Mouse (Mus musculus) liver, embryonic 12.5 days (tissue): ENCODE data around the gene Atp2b4. TPM values are rescaled to one million over a fixed set of nuclear protein-coding genes. Genes with fewer than 3 reads are reported as not detected.
"Not testable (repeated sequence)": the region's sequence is repeated elsewhere in the genome, so short reads cannot be mapped to it uniquely, and the experiment has no call there.

Experiments
- ATAC-seq: fragments of 200-750 bp; cut with Nextera tagmentation; 2 replicates; pipeline ENCODE4 v1.8.0; 2017; ENCODE audit warnings: moderate number of reproducible peaks, mild to moderate bottlenecking, moderate library complexity
- H3K27ac ChIP-seq: fragments of 300-500 bp; sonication (generic); 2 replicates; pipeline ENCODE4 v1.5.1; 2016; ENCODE audit warnings: mild to moderate bottlenecking
- H3K27me3 ChIP-seq: fragments of 300-500 bp; sonication (generic); replicated peaks from 2 replicates; pipeline ENCODE4 v1.6.1; 2016; ENCODE audit warnings: mild to moderate bottlenecking, moderate library complexity
- H3K36me3 ChIP-seq: fragments of 300-500 bp; sonication (generic); 2 replicates; pipeline ENCODE4 v1.6.1; 2016; ENCODE audit warnings: mild to moderate bottlenecking, moderate library complexity
- H3K4me1 ChIP-seq: fragments of 300-500 bp; sonication (generic); 2 replicates; pipeline ENCODE4 v1.6.1; 2016
- H3K4me2 ChIP-seq: fragments of 300-500 bp; sonication (generic); 2 replicates; pipeline ENCODE4 v1.6.1; 2016; ENCODE audit warnings: mild to moderate bottlenecking, moderate library complexity
- H3K4me3 ChIP-seq: fragments of 300-500 bp; sonication (generic); 2 replicates; pipeline ENCODE4 v1.5.1; 2016; ENCODE audit warnings: mild to moderate bottlenecking, moderate library complexity
- H3K9ac ChIP-seq: fragments of 300-500 bp; sonication (generic); 2 replicates; pipeline ENCODE4 v1.6.1; 2016; ENCODE audit warnings: mild to moderate bottlenecking, moderate library complexity
- H3K9me3 ChIP-seq: fragments of 300-500 bp; sonication (generic); replicated peaks from 2 replicates; pipeline ENCODE4 v1.6.1; 2016; ENCODE audit warnings: mild to moderate bottlenecking, moderate library complexity
- WGBS: fragments of 180-500 bp; shearing (Covaris S2); methylation state at CpG from one replicate; pipeline ENCODE4 v1.1.7; 2016; ENCODE audit not compliant: insufficient replicate concordance; 5-methylcytosine and 5-hydroxymethylcytosine counted together
- polyA plus RNA-seq: library from polyadenylated mRNA; unstranded; fragments of >200 nt; fragmentation: Nextera tagmentation; extraction: Ambion mirVana; gene quantifications from 2 replicates; pipeline ENCODE4 v1.2.1, GENCODE M21; 2016

The Atp2b4 gene
- polyA plus RNA-seq, 1 experiment from 2014 or later: 34.1 TPM

DNA sequence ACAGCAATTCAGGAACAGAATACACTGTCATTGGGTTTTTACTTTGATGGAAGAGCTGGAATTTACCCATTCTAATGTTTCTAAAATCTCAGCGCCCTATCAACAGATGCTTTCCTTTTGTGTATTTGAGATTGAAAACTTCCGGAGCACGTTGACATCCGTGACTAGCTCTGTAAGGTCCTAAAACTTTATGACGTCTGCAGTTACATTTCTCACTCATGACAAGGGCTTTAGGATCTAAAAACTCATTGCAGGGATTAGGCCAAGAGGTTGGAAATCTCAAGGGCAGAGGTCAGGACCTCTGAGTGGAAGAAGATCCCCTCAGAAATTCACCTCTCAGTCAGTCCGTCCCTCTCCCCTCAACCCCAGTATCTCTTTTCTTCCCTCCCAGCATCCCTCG is 112.5 kb downstream of the Atp2b4 start:
- H3K9me3 ChIP-seq: no peaks in the 10 kb centered on the region
- no peak for ATAC-seq
- no peak overlapping the region for H3K4me2 ChIP-seq
- no peak overlapping the region for H3K27ac ChIP-seq
- 0 out of 2 replicates have a peak, but pooled peaks cover 1% of the 10 kb centered on the region for H3K27me3 ChIP-seq
- no peaks in the 10 kb centered on the region for H3K36me3 ChIP-seq
- H3K4me1 ChIP-seq: no peaks in the 10 kb centered on the region
- 69% methylated on average over 7 of the region's 7 CpGs for WGBS
- no peak overlapping the region for H3K4me3 ChIP-seq
- H3K9ac ChIP-seq: no peak overlapping the region

DNA sequence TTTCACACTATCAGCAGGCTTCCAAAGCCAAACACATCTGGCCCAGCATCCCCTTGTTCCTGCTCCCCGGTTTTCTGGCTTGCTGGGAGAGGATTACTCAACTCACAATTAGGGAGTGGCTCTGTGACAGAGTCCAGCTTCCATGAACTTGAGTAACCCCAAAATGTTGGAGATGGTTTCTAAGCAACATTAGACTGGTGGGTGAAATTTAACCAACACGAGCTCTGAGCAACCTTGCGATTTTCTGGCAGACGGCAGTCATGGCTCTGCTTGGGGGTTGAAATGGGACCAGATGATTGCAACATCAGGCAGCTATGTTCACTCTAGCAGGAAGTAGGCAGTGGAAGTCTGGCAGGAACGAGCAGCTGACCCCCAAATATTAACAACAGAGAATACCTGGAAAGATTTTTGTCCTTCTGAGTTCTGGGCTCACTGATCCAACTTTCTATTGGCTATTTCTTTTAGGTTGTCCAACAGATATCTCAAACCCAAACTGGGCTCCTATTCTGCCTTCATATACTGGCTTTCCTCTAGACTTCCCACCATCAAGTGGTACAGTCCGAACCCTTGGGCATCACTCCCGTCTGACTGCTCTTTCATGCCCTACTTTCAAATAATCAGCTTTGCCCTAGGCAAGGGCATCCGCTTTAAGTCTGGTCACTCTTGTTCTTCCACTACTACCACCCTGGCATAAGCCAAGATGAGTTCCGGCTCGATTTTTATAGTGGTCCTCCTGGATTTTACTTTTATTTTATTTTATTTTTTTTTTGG is 114.9 kb downstream of the Atp2b4 start:
- peak overlapping the region; percentile 23; the same call in 1 of the 2 replicates for H3K27ac ChIP-seq
- 60% methylated on average over 10 of the region's 10 CpGs for WGBS

DNA sequence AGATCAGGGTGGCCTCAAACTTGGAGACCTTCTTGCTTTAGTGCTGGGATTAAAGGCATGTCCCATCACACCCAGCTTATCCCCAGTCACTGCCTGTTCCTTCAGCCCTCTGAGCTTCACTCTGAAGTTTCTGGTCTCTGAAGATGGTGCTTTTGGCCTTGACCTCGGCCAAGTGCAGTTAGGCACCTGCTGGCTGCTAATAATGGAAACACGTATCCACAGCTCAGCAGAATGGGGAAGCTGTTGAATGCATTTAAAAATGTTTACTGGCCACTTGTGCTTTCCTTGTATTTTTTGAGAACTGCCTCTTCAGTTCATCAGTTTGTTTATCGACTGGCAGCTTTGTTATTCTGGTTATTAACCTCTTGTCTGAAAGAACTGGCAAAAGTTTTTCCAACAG is 129.0 kb downstream of the Atp2b4 start:
- Histone ChIP-seq H3K27ac (no peak overlapping the region), H3K4me1 (peaks cover 9% of the 10 kb centered on the region; the same call in 1 of the 2 replicates), H3K4me2 (no peak overlapping the region), H3K4me3 (no peak overlapping the region), H3K9me3 (no peaks in the 10 kb centered on the region), H3K36me3 (no peaks in the 10 kb centered on the region), H3K9ac (no peak overlapping the region), H3K27me3 (no peaks in the 10 kb centered on the region)
- no peak for ATAC-seq
- WGBS: 50% methylated on average over 3 of the region's 3 CpGs

More for the DNA sequence above, 114.9 kb downstream of the Atp2b4 start:
- no peak overlapping the region for H3K4me3 ChIP-seq
- no peak overlapping the region for H3K4me2 ChIP-seq
- ATAC-seq: peak; percentile 77
- H3K9me3 ChIP-seq: no peaks in the 10 kb centered on the region
- H3K9ac ChIP-seq: no peak overlapping the region
- H3K4me1 ChIP-seq: no peaks in the 10 kb centered on the region
- H3K27me3 ChIP-seq: 0 out of 2 replicates have a peak, but pooled peaks cover 4% of the 10 kb centered on the region
- no peaks in the 10 kb centered on the region for H3K36me3 ChIP-seq

DNA sequence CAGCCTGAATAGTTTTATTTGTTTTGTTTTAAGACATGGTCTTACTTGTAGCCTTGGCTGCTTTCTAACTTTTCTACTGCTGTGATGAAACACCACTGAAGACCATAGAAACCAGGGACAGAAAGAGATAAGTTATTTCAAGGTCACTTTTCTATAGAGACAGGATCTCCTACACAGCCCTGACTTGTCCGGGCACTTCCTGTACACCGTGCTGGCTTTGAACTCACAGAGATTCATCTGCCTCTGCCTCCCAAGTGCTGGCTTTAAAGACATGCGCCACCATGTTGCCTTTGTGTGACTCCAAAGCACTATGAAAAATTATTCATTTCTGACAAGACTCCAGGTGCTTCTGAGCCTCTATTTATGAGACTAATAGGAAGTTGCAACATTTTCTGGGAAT is 129.6 kb downstream of the Atp2b4 start:
- Histone ChIP-seq H3K27me3 (no peaks in the 10 kb centered on the region), H3K36me3 (no peaks in the 10 kb centered on the region), H3K9me3 (no peaks in the 10 kb centered on the region), H3K4me1 (peaks cover 9% of the 10 kb centered on the region; the same call in 1 of the 2 replicates), H3K27ac (no peak overlapping the region), H3K9ac (no peak overlapping the region), H3K4me3 (no peak overlapping the region), H3K4me2 (no peak overlapping the region)
- 52% methylated on average over 3 of the region's 3 CpGs for WGBS
- ATAC-seq: no peak

DNA sequence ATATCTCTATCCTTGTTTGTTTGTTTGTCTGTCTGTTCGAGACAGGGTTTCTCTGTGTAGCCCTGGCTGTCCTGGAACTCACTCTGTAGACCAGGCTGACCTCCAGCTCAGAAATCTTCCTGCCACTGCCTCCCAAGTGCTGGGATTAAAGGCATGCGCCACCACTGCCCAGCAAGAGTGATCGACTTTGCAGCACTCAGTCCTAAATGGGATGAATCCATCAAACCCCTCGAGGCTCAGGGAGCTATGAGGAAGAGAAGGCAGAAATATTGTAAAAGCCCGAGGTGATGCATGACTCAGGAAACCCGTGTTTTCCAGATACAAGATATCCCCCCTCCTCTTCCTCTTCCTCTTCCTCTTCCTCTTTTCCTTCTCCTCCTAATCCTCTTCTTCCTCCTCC is 130.1 kb downstream of the Atp2b4 start:
- 40% methylated on average over 6 of the region's 6 CpGs for WGBS
- Histone ChIP-seq H3K4me2 (no peak overlapping the region), H3K27me3 (no peaks in the 10 kb centered on the region), H3K4me3 (no peak overlapping the region), H3K4me1 (peaks cover 9% of the 10 kb centered on the region; the same call in 1 of the 2 replicates), H3K27ac (no peak overlapping the region), H3K9ac (no peak overlapping the region), H3K9me3 (no peaks in the 10 kb centered on the region), H3K36me3 (no peaks in the 10 kb centered on the region)
- ATAC-seq: no peak

DNA sequence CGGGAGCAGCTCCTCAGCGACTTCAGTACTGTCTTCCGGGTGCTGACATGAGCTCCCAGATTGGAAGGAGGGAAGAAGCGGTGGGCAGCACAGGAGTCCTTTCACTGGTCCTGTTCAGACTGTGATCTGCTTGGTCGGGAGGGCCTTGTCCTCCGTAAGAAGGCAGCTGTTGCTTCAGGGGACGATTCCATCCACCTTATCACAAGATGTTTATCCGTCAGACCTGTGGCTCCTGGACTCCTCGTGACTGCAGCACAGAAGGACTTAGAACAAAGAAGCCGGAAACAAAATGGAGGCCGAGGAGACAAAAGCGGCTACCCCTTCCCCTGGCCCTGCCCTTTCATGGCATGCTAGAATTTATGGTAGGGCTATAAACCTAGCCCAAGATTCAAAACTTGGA is 130.7 kb downstream of the Atp2b4 start:
- ATAC-seq: no peak
- H3K9ac ChIP-seq: no peak overlapping the region
- no peak overlapping the region for H3K4me2 ChIP-seq
- H3K9me3 ChIP-seq: no peaks in the 10 kb centered on the region
- H3K36me3 ChIP-seq: no peaks in the 10 kb centered on the region
- peaks cover 9% of the 10 kb centered on the region; the same call in 1 of the 2 replicates for H3K4me1 ChIP-seq
- H3K27me3 ChIP-seq: no peaks in the 10 kb centered on the region
- no peak overlapping the region for H3K27ac ChIP-seq
- WGBS: 65% methylated on average over 12 of the region's 12 CpGs
- no peak overlapping the region for H3K4me3 ChIP-seq

DNA sequence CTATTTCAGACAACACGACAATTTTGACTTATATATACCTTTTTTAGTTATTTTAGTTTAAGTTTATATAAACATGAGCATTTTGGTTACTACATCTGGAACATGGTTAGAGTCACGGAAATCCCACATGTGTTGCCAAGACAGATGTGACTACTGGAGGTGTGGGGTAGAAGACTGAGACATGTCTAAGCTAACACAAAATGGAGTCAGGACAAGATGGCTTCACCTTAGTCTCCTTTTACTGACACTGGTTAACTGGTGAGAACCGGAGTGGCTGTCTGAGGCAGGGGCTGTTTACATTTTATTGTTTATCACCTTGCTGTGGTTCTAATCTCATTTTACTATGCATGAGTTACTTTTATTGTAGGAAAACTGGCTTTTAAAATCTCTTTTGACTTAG is 132.2 kb downstream of the Atp2b4 start:
- no peak for ATAC-seq
- H3K9me3 ChIP-seq: no peaks in the 10 kb centered on the region
- H3K4me2 ChIP-seq: no peak overlapping the region
- H3K27ac ChIP-seq: no peak overlapping the region
- 80% methylated on average over 3 of the region's 3 CpGs for WGBS
- H3K4me3 ChIP-seq: no peak overlapping the region
- H3K4me1 ChIP-seq: peaks cover 9% of the 10 kb centered on the region; the same call in 1 of the 2 replicates
- no peaks in the 10 kb centered on the region for H3K36me3 ChIP-seq
- no peak overlapping the region for H3K9ac ChIP-seq
- H3K27me3 ChIP-seq: no peaks in the 10 kb centered on the region

DNA sequence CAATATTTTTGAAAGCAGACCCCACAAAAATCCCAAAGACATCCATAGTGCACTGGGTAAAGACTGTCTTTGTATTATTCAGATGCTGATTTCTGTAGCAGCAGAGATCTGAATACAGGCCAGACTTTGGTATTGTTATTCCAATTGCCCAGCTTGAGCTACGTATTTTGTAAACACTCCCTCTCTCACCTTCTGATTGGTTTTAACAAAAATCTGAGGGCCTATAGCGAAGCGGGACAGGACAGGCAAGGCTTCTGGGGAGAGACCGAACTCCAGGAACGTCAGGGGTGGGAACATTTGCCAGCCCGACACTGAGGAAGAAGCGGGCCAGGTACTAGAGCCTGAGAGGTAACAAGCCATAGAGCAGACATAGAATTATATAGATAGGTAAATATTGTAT is 133.1 kb downstream of the Atp2b4 start:
- H3K9ac ChIP-seq: no peak overlapping the region
- no peak overlapping the region for H3K27ac ChIP-seq
- no peaks in the 10 kb centered on the region for H3K9me3 ChIP-seq
- H3K4me1 ChIP-seq: peaks cover 9% of the 10 kb centered on the region; the same call in 1 of the 2 replicates
- H3K27me3 ChIP-seq: no peaks in the 10 kb centered on the region
- WGBS: 74% methylated on average over 7 of the region's 7 CpGs
- no peaks in the 10 kb centered on the region for H3K36me3 ChIP-seq
- H3K4me3 ChIP-seq: no peak overlapping the region
- H3K4me2 ChIP-seq: no peak overlapping the region
- no peak for ATAC-seq

DNA sequence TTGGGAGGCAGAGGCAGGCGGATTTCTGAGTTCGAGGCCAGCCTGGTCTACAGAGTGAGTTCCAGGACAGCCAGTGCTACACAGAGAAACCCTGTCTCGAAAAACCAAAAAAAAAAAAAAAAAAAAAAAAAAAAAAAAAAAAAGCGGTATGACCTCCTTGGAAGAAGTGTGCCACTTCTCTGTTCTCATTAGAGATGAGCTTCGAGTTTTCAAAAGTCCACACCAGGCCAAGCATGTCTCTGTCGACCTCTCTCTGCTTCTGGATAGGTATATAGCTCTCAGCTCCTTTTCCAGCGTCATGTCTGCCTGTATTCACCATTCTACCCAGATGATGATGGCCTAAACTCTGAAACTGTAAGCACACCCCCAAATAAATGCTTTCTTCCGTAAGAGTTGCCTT is 135.1 kb downstream of the Atp2b4 start:
- H3K4me1 ChIP-seq, ATAC-seq, H3K9me3 ChIP-seq, H3K4me3 ChIP-seq, H3K36me3 ChIP-seq, H3K9ac ChIP-seq, H3K27ac ChIP-seq, H3K4me2 ChIP-seq, H3K27me3 ChIP-seq: not testable (repeated sequence)
- 64% methylated on average over 8 of the region's 8 CpGs for WGBS

DNA sequence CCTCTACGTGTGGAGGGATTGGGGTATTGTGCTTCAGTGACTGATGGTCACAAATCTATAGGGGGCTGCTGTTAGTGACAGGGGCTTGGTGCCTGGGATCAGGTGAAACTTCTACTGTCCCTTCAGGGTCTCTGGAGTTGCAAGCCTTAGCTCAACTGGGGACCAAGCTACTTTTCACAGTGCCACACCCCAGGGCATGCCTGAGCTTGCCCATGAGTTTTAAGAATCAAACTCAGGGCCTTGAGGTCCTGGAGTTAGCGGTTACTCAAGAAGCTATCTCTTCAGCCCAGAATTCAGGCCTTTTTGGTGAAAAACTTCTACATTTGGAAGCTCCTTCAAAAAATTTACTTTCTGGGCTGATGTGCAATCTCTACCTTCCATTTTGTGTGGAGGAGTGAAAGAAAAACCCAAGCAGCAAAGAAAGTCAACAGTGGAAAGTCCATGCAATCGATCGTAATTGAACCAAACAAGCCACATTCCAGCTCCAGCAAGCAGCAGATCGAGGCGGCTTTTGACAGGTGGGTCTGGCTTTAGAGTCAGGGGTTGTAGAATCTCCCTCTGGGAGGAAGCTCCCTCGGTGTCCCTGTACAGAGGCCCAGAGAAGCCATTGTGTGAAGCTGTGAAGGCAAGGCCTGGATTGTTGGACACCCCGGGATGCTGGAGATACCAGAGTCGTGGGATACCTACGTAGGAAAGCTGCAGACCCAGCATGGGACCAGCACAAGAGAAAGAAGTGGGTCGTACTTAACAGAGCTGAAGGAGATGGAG is 136.5 kb downstream of the Atp2b4 start:
- Histone ChIP-seq H3K27me3 (no peaks in the 10 kb centered on the region), H3K9me3 (no peaks in the 10 kb centered on the region), H3K4me3 (no peak overlapping the region), H3K9ac (no peak overlapping the region), H3K4me1 (peaks cover 15% of the 10 kb centered on the region), H3K4me2 (no peak overlapping the region), H3K27ac (peak overlapping the region; percentile 50), H3K36me3 (peaks cover 4% of the 10 kb centered on the region)
- no peak for ATAC-seq
- WGBS: 64% methylated on average over 11 of the region's 11 CpGs

DNA sequence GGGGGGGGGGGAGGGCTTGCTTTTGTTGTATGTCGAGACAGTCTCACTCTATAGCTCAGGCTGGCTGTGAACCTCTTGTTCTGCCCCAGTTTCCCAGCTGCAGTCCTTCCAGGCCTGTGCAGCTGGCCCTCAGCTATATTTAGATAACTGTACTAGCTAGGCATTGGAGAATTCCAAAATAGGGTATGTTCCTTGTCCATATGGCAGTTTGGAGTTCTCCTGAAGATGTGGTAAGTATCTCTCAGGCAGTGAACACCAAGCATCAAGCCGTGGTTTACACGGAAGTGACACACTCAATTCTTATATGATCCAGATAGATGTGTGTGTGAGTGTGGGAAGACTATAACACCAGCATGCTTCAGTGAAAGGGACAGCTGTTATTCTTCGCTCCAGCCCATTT is 137.4 kb downstream of the Atp2b4 start:
- H3K27ac ChIP-seq: no peak overlapping the region
- no peak overlapping the region for H3K9ac ChIP-seq
- H3K9me3 ChIP-seq: no peaks in the 10 kb centered on the region
- H3K4me2 ChIP-seq: no peak overlapping the region
- no peaks in the 10 kb centered on the region for H3K27me3 ChIP-seq
- peaks cover 25% of the 10 kb centered on the region for H3K4me1 ChIP-seq
- WGBS: 75% methylated on average over 4 of the region's 4 CpGs
- no peak overlapping the region for H3K4me3 ChIP-seq
- H3K36me3 ChIP-seq: peaks cover 13% of the 10 kb centered on the region
- no peak for ATAC-seq

DNA sequence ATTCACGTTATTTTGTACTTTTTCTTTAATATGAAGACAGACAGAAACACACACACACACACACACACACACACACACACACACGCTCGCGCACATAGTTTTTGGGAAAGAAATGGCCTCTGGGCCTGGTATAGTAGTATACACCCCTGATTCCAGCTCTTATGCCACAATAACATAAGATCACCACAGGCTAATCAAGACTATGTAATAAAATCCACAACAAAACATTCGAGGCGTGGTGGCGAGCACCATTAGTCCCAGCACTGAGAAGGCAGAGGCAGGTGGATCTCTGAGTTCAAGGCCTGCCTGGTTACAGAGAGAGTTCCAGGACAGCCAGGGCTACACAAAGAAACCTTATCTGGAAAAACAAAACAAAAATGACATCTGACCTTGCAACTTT is 137.9 kb downstream of the Atp2b4 start:
- H3K4me3 ChIP-seq: no peak overlapping the region
- peaks cover 18% of the 10 kb centered on the region for H3K36me3 ChIP-seq
- H3K27me3 ChIP-seq: no peaks in the 10 kb centered on the region
- H3K9me3 ChIP-seq: no peaks in the 10 kb centered on the region
- H3K4me2 ChIP-seq: no peak overlapping the region
- no peak overlapping the region for H3K9ac ChIP-seq
- peaks cover 30% of the 10 kb centered on the region for H3K4me1 ChIP-seq
- no peak for ATAC-seq
- 87% methylated on average over 7 of the region's 7 CpGs for WGBS
- no peak overlapping the region for H3K27ac ChIP-seq
